Mouse (Mus musculus) macrophage (primary cell): ENCODE data around the gene Psmb9. TPM values are rescaled to one million over a fixed set of nuclear protein-coding genes. Genes with fewer than 3 reads are reported as not detected.
A peak's percentile ranks its signal among the peaks of the same experiment; 100 is the strongest.
"Not testable (repeated sequence)": the region's sequence is repeated elsewhere in the genome, so short reads cannot be mapped to it uniquely, and the experiment has no call there.

Experiments used
- H3K27ac ChIP-seq: fragments of 350-480 bp; formaldehyde crosslinking; 2 replicates; pipeline ENCODE4 v1.9.0; 2021
- H3K36me3 ChIP-seq: fragments of 350-480 bp; formaldehyde crosslinking; 2 replicates; pipeline ENCODE4 v1.9.0; 2021; ENCODE audit errors: inconsistent target
- H3K4me3 ChIP-seq: fragments of 350-480 bp; formaldehyde crosslinking; 2 replicates; pipeline ENCODE4 v1.9.0; 2021; ENCODE audit errors: inconsistent target
- H3K79me2 ChIP-seq: fragments of 350-480 bp; formaldehyde crosslinking; 2 replicates; pipeline ENCODE4 v1.9.0; 2021; ENCODE audit errors: inconsistent target
- WGBS: methylation state at CpG from one replicate; pipeline ENCODE4 v1.1.7; 2026; ENCODE audit warnings: inconsistent platforms; ENCODE audit not compliant: missing documents; 5-methylcytosine and 5-hydroxymethylcytosine counted together
- polyA plus RNA-seq: library from polyadenylated mRNA; stranded (reverse); fragments of 250-400 nt; gene quantifications from 3 replicates; pipeline ENCODE4 v1.2.4, GENCODE M21; 2018; ENCODE audit warnings: inconsistent platforms

The Psmb9 gene
- polyA plus RNA-seq, 1 experiment from 2014 or later, result 38.9 TPM

GRCm38 (mm10) chr17:34144960-34145371, 42.6 kb downstream of the Psmb9 start:
- Histone ChIP-seq H3K79me2 (no peaks in the 10 kb centered on the region), H3K27ac (no peak overlapping the region), H3K4me3 (no peak overlapping the region), H3K36me3 (no peaks in the 10 kb centered on the region)
- WGBS, result 100% methylated on average over 3 of the region's 3 CpGs

GRCm38 (mm10) chr17:34144221-34144620, 43.3 kb downstream of the Psmb9 start:
- not testable (repeated sequence) for H3K79me2 ChIP-seq, H3K4me3 ChIP-seq

GRCm38 (mm10) chr17:34143461-34143860, 44.1 kb downstream of the Psmb9 start:
- H3K79me2 ChIP-seq, result no peaks in the 10 kb centered on the region
- peak overlapping the region; percentile 79 for H3K27ac ChIP-seq
- no peak overlapping the region for H3K4me3 ChIP-seq
- peaks cover 4% of the 10 kb centered on the region; the same call in 1 of the 2 replicates for H3K36me3 ChIP-seq
- 0% methylated on average over 3 of the region's 5 CpGs for WGBS

More at GRCm38 (mm10) chr17:34144221-34144620, 43.3 kb downstream of the Psmb9 start:
- not testable (repeated sequence) for H3K36me3 ChIP-seq, H3K27ac ChIP-seq
- 90% methylated on average over 3 of the region's 4 CpGs for WGBS

- Histone ChIP-seq H3K27ac (peak within 1 kb of the TSS; percentile 79), H3K79me2 (no peaks in the 10 kb centered on the region), H3K4me3 (no peak within 1 kb of the TSS), H3K36me3 (peaks cover 8% of the 10 kb centered on the region; the same call in 1 of the 2 replicates)
- WGBS, result 2% methylated on average over 6 of the region's 7 CpGs
These were observed 44.5 kb downstream of the Psmb9 start, which contains the start of gene H2-DMb2 for GRCm38 (mm10) chr17:34143033-34143432. Gene H2-DMb2, plus strand, starts transcription at chr17:34143307.

GRCm38 (mm10) chr17:34142456-34143010, 45.0 kb downstream of the Psmb9 start:
- Histone ChIP-seq H3K27ac (peak overlapping the region; percentile 79), H3K79me2 (no peaks in the 10 kb centered on the region), H3K4me3 (no peak overlapping the region), H3K36me3 (peaks cover 9% of the 10 kb centered on the region; the same call in 1 of the 2 replicates)
- 4% methylated on average over 7 of the region's 7 CpGs for WGBS

GRCm38 (mm10) chr17:34141448-34141847, 46.1 kb downstream of the Psmb9 start:
- peaks cover 9% of the 10 kb centered on the region; the same call in 1 of the 2 replicates for H3K36me3 ChIP-seq
- peaks cover under 1% of the 10 kb centered on the region; the same call in 1 of the 2 replicates for H3K79me2 ChIP-seq
- no peak overlapping the region for H3K4me3 ChIP-seq
- no peak overlapping the region for H3K27ac ChIP-seq
- 32% methylated on average over 4 of the region's 4 CpGs for WGBS

- Histone ChIP-seq H3K27ac (no peak overlapping the region), H3K79me2 (peaks cover 6% of the 10 kb centered on the region; the same call in 1 of the 2 replicates), H3K36me3 (peaks cover 9% of the 10 kb centered on the region; the same call in 1 of the 2 replicates), H3K4me3 (no peak overlapping the region)
- WGBS, result 81% methylated on average over 5 of the region's 5 CpGs
These were observed 47.3 kb downstream of the Psmb9 start for GRCm38 (mm10) chr17:34140240-34140639.

GRCm38 (mm10) chr17:34139416-34139815, 48.1 kb downstream of the Psmb9 start:
- Histone ChIP-seq H3K4me3 (no peak overlapping the region), H3K36me3 (peaks cover 9% of the 10 kb centered on the region; the same call in 1 of the 2 replicates), H3K79me2 (peaks cover 6% of the 10 kb centered on the region; the same call in 1 of the 2 replicates), H3K27ac (no peak overlapping the region)
- WGBS, result 93% methylated on average over 16 of the region's 16 CpGs

- H3K27ac ChIP-seq, result no peak overlapping the region
- H3K4me3 ChIP-seq, result no peak overlapping the region
- H3K36me3 ChIP-seq, result peaks cover 9% of the 10 kb centered on the region; the same call in 1 of the 2 replicates
- WGBS, result 100% methylated on average over 7 of the region's 7 CpGs
- peaks cover 6% of the 10 kb centered on the region; the same call in 1 of the 2 replicates for H3K79me2 ChIP-seq
These were observed 48.9 kb downstream of the Psmb9 start for GRCm38 (mm10) chr17:34138655-34139054.

GRCm38 (mm10) chr17:34137601-34138000, 50.0 kb downstream of the Psmb9 start:
- H3K27ac ChIP-seq, result no peak overlapping the region
- H3K36me3 ChIP-seq, result peaks cover 9% of the 10 kb centered on the region; the same call in 1 of the 2 replicates
- H3K79me2 ChIP-seq, result peaks cover 6% of the 10 kb centered on the region; the same call in 1 of the 2 replicates
- H3K4me3 ChIP-seq, result no peak overlapping the region
- 84% methylated on average over 7 of the region's 7 CpGs for WGBS

- Histone ChIP-seq H3K27ac (peak overlapping the region; percentile 34), H3K79me2 (peaks cover 6% of the 10 kb centered on the region; the same call in 1 of the 2 replicates), H3K4me3 (peak overlapping the region; percentile 38), H3K36me3 (peaks cover 9% of the 10 kb centered on the region; the same call in 1 of the 2 replicates)
- 4% methylated on average over 31 of the region's 31 CpGs for WGBS
These were observed 52.0 kb downstream of the Psmb9 start for GRCm38 (mm10) chr17:34135297-34136224.

GRCm38 (mm10) chr17:34134451-34134850, 53.1 kb downstream of the Psmb9 start:
- Histone ChIP-seq H3K4me3 (no peak overlapping the region), H3K27ac (no peak overlapping the region), H3K36me3 (peaks cover 9% of the 10 kb centered on the region; the same call in 1 of the 2 replicates), H3K79me2 (peaks cover 6% of the 10 kb centered on the region; the same call in 1 of the 2 replicates)
- WGBS, result 74% methylated on average over 3 of the region's 3 CpGs

GRCm38 (mm10) chr17:34133289-34133688, 54.3 kb downstream of the Psmb9 start:
- no peak overlapping the region for H3K27ac ChIP-seq
- 76% methylated on average over 10 of the region's 11 CpGs for WGBS
- H3K36me3 ChIP-seq, result peaks cover 4% of the 10 kb centered on the region; the same call in 1 of the 2 replicates
- H3K4me3 ChIP-seq, result no peak overlapping the region
- peaks cover 6% of the 10 kb centered on the region; the same call in 1 of the 2 replicates for H3K79me2 ChIP-seq
